Mouse (Mus musculus) T-helper 1 cell (primary cell): ENCODE data around the gene 1700010I14Rik.

Source experiments
- in situ Hi-C: fragments of 300-600 bp; cut with MboI, MseI; formaldehyde crosslinking; loops from one replicate; pipeline ENCODE4 v1.15.1; 2025; ENCODE audit warnings: high pct_unique_total_duplicates

1700010I14Rik gene

DNA sequence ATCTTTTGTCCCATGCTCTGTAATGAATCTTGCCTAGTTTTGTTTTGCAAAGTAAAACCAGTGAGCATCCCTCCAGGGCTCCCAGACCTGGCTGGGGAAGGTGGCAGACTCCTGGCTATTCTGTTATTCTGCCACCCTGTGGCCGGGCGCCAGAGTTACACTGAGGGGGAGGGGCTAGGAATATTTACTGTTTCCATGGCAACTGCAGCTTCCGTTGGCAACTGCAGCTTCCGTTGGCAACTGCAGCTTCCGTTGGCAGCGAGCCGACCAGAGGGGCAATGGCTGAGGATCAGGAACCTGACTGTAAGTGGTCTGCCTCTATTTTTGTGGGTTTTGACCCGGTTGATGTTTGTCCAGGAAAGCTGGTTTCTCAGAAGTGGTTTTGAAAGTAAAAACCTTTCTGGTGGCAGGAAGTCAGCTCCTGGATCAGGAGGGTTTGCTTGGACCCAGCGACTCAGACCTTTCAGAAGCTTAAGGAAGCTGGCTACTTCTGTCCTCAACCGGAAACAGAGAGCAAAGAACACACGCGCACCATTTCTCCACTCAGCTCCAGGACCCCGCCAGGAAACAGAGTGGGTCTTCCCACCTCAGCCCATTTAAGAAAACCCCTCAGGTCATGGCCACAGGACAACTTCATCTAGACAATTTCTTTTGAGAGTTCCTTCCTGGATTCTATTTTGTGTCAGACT, at the start of gene 1700010I14Rik:
TSS of gene 1700010I14Rik (plus strand) at position 215 of the 689 bp plus-strand sequence.
- in situ Hi-C loops = no loop called here

DNA sequence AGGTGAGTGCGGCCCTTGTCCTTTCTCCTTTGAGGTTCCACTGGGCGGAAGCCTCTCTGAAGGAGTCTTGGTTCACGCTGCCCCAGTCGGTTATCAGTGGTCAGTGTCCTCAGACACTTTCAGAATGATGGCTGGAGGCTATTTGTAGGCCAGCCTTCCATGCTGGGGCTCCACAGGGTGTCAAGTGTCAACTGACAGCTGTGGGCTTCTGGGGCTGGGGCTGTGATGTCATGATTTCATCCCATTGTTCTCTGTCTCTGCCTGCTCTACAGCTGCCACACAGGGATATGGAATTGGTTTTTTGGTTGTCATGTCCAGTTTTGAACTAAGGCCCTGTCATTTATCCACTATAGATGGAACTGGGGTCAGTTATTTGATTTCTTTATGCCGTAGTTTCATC, 36.5 kb upstream of the 1700010I14Rik start:
- in situ Hi-C loops = no loop called here

DNA sequence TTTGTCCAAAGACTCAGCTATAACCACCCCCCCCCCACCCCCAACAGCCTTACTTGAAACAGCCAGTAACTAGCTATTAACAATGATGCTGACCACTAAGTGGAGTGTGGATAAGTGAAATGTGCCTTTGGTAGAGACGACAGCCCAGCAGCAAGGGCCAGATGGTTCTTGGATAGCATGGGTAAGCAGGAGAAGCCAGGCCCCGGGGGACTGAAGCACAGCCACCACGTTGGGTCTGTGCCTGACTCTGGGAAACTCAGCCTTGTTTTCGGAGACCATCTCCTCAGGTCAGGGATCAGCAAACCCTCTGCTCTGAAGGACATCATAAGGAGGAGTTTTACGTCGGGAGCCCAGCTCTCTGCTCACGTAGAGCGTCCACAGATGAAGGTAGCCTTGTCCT, 35.2 kb upstream of the 1700010I14Rik start:
- in situ Hi-C loops = no loop called here

DNA sequence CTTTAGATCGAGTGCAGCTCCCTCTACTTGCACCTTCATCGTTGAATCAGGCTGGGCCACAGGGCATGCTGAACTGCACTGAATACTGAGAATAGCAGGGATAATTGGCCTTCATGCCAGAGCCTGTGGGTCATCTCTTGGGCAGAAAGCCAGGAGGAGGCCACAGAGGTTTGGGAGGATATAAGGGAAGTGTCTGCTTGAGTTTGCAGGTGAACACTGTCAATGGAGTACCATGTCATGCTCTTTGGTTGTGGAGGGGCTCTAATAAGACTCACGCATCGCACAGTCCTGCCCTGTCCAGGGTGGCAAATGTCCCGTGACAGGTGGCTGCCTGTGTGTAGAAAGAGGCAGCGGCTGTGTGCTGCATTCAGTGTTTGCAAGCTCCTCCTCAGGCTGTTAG, 30.0 kb upstream of the 1700010I14Rik start:
- in situ Hi-C loops = no loop called here

DNA sequence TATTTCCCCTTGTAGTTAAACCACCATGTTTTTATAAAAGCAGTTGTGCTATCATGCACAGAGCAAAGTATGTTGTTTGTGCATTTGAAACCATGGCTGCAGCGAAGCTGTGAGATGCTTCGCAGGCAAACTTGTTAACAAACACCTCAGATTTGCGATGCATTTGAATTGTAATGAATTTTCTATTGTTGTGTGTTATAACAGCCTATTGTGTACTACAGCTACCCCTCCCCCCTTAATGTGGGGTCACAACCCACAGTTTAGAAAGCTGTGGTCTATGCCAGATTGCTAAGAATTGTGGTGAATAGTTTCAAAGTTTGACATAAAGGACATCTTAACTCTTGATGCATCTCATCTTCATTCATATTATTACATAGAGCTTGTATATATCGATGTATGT, 27.7 kb upstream of the 1700010I14Rik start:
- in situ Hi-C loops = no loop called here

DNA sequence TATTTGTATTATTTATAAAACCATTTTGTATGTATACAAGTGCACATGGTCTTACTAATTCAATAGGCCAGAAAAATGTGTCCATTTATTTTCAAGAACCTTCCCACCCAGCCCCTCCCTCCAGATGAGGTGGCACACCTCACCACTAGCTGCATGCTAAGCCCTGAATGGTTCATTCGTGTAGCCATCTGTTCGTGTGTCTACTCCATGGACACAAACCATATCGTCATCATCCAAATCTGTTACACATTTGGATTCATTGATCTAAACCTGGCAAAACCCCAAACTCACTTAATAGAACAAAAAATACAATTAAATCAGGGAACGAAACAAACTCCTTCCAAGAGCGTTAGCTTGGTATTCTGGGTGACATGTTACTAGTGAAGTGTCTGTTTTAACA, 27.0 kb upstream of the 1700010I14Rik start:
- in situ Hi-C loops = no loop called here

DNA sequence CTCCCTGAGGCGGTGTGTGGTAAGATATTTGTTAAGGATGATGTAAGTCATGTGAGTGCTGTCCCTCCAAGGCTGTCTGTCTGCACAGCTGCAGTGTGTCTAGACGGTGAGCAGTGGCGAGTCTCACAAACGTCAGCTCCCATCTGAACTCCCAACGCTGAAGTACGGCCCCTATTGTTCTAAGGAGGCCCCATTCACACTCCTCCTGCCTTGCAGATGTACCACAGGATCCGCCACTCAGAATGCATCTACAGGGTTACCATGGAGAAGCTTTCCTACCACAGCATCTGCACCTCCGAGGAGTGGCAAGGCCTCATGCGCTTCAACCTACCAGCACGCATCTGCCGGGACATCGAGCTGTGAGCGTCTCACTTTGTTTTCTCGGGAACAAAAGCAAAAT, 26.5 kb upstream of the 1700010I14Rik start:
- in situ Hi-C loops = no loop called here

DNA sequence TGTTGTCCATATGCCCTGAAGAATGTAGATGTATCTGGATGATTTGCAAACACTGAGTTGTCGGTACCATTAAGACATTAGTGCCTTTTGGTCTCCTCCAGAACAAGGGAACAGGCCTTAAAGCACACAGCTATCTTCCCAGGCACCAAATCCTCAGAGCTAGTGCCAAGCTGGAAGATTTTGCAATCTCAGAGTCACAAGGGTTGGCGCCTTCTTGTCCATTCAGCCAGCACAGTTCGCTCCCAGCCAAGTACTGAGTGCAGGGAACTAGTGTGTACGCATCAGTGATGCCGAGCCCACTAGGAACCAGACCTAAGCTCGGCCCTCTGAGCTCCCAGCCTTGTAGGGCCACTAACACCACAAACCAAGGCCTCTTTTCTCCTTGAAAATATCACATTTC, 23.0 kb upstream of the 1700010I14Rik start:
- in situ Hi-C loops = no loop called here

DNA sequence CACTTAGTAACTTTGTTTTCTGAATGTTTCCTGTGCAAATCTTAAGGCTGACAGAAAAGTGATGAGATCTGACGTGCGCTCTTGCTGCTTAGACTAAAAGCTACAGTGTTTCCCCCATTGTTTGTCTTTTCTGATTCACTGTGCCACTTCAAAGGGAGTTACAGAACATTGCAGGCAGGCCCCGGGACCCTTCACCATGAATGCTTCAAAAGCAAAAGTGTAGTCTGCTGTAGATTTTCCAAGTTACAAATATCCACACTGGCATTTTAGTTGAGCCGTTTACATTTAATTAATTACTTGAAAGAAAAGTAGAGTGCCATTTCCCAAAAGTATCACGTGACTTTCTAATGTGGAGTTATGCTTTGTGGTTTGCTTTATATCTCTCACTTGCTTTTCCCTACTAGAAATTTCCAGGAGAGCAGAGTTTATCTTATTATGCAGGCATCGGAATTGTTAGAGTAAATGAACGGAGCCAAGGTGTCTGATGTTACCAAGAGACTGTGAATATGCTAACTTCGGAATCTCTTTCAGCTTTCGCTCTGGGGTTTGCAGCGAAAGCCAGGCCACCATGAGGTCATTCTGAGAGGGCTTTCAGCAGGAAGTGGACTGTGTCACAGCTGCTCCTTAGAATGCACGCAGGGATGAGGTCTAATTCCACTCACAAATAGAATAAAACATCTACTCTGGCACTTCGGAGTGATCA, 15.8 kb upstream of the 1700010I14Rik start:
- in situ Hi-C loops = no loop called here

DNA sequence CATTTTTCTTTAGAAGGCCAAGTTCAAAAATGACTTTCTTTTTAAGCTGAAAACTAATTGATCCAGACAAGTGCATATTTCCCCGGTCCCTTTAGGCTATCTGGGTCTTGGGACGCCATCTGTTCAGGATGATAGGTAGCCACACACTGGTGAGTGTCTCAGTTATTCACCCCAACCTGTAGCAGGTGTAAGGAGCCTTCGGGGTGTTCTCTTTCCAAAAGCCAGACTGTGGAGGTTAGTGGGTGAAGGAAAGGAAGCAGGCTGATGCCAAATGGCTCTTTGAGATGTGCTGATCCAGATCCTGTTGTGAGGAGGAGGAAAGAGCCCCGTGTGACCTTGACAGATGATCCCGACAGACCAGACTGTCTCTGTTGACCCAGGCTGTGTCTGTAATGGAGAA, 14.8 kb upstream of the 1700010I14Rik start:
- in situ Hi-C loops = no loop called here

DNA sequence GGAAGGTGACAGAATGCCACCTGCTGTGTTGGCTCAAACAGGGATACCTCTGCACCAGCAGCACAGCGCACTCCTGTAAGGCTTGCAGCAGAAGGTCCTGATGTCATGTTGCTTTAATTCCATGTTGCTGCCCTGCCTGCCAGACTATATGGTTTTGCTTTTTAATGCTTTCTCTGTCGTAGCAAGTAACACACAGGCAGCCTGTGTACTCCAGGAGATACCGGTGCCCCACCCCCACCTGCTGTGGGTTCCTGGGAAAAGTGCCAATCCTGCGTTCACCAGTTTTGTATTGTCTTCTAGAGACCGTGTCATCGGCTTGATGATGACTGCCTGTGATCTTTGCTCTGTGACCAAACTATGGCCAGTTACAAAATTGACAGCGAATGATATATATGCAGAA, 13.7 kb upstream of the 1700010I14Rik start:
- in situ Hi-C loops = no loop called here

DNA sequence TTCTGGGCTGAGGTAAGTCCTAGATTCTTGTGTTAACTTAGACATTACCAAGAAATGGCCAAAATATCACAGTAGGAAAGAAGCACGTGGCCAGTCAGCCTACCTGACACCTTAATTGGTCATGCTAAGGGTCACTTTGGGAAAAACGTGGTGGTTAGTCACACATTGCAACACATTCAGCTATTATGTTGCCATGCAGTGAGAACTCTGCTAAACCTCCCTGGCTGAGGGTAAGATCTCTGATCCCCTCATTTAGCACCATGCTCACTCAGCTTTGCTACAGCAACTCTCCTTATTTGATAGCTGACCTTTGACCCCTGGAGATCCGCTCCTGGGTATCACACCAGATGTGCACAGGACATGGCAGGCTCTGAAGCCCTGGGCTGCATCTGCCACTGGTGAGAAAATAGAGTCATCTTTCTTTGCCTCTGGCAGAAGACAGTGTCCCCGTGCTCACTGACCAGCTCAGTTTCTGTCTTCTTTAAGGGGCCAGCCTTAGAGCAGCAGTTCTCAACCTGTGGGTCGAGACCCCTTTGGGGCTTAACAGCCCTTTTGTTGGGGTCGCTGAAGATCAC, 13.2 kb upstream of the 1700010I14Rik start:
- in situ Hi-C loops = no loop called here

DNA sequence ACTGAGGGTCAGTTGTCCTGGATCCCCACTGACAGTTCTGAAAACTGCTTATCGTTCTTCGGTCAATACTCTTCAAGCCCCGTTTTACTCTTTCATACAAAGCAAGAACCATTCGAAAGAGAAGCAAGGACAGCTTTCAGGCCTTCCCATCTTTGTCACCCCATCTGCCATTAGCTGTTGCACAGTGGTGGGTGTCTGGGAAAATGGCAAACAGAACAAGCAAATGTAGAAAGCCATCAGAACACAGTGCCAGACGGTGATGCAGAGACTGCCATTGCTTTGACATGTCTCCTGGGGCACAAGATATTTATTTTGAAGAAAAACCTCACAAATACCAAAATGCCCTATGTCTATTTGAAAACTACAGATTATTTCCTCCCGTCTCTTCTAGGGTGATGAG, 11.4 kb upstream of the 1700010I14Rik start:
- in situ Hi-C loops = no loop called here

DNA sequence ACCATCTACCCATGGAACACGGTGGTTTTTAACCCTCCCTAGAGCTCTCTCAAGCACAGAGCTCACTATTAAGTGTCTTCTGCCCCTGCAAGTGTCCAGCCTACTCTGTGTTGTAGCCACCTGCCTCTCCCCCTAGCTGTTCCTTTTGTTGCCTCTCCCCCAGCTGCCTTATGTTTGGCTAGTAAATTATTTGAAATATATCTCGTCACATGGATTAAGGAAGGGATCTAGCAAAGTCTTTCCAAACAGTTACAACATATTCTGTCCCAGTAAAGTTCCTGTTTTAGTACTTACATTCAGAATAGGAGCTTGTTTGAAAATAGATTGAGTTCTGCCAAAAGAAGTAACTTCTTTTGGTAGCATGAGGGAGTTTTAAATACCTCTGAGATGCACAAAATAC, 10.9 kb upstream of the 1700010I14Rik start:
- in situ Hi-C loops = no loop called here

DNA sequence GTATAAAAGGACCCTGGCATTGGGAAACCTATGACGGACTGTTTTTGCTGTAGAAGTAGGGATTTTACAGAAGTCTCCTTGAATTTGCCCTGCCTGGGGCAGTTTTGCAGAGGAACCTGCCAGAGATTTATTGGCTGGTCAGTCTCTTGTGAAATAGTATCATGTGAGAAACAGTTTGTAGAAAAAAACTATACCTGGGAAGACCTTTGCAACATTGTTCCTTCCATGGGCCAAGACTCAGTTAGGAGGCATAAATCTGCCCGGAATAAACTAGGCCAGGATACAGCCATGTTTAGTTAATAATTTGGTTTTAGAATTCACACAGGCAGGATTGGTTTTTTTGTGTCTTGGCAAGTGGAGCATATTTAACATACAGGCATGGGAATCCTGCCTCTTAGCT, 4.6 kb upstream of the 1700010I14Rik start:
- in situ Hi-C loops = no loop called here

DNA sequence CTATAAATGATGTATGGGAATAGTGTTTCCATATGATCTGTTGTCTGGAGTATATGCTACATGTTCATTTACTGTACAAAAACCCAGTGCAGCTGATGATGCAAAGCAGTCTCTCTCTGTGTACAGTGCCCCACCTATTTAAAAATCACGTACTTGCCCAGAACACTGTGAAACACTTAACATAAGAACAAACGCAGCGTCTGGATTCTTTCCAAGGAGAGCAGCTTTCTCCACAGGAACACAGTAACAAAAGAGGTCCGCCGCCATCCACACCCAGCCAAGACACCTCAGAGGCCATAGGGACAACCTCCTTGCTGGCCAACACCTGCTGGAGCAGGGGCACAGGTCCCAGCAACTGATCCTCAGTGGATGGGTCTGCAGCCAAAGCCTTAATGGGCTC, 2.4 kb upstream of the 1700010I14Rik start:
- in situ Hi-C loops = no loop called here

DNA sequence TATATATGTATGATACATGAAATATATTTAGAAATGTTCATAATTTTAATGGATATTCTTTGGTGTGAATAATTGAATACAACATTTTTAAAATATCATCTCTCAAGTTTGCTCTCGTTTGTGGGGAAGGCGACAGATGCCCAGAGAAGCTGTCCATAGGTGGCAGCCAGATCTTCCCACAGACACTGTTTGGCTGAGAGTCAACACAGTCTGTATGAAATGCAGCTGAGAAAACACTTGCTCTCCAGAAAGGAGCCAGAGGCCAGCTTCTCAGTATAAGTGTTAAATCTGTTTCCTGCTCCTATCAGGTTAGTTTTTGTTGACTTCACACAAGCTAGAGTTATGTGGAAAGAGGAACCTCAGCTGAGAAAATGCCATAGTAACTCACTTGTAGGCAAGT, 1.6 kb upstream of the 1700010I14Rik start:
- in situ Hi-C loops = no loop called here

DNA sequence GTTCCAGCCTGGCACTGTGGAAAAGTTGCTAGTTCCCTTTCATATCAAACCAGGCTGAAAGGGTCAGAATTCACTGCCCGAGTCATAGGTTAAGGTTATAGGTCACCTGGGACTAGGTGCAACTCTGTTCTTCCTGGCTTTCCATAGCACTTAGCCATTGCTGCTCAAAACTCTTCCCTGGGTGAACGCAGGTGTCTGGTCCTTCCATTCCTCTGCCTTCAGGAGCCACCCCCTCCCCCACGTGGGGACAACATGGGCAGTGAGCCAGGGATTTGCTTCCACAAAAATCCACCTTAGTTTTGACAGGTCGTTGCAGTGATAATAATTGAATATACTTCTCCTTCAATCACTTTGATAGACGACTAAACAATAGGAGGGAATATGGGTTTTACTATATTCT, 764 bp upstream of the 1700010I14Rik start:
- in situ Hi-C loops = no loop called here

DNA sequence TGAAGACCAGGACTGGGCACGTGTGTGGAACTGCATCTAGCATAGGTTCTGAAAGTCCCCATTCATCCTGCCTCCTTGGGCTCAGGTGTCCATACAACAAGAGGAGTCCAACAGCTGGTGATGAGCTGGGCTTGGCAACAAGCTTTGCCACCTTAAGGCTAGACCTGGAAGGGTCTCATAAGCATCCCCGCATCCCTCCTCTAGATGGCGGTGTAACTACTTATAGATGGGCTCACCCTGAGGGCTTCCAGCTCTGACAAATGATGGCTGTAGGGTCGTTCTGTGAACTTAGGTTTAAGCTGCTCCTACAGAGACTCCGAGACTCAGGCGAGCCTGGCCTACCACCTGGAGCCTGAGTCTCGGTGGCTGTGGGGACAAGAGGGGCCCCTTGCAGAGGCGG, 3.0 kb downstream of the 1700010I14Rik start:
- in situ Hi-C loops = no loop called here

DNA sequence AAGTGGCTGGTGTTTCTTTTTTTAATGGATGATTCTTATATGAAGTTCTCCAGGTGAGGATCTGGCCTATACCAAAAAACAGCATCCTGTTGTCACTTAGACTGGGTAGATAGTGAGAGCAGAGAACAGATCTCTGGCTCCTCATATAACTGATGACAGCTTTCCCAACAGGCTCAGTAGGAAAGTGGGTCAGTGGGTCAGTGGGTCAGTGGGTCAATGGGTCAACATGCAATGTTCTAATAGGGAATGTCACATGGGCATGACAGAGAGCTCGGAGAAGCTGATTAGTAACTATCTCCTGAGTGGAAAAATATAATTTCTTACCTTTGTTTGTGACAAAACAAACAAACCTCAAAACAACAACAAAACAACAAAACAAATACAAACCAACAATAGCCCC, 7.2 kb downstream of the 1700010I14Rik start:
- in situ Hi-C loops = no loop called here

DNA sequence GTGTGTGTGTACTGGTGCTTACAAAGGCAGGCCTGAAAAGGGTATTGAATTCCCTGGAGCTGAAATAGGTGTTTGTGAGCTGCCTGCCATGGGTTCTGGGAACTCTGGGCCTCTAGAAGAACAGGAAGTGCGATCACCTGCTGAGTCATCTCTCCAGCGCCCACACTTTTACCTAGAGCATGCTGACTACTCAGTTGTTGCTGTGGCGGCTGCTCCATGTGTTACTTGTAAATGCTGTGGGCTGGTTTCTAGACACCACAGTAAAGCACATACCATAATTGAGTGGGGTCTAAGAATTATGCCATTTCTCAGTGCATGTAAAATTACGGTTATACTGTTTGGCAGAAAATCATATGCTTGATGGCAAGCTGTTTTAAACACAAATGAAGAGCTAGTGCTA, 14.3 kb downstream of the 1700010I14Rik start:
- in situ Hi-C loops = no loop called here

DNA sequence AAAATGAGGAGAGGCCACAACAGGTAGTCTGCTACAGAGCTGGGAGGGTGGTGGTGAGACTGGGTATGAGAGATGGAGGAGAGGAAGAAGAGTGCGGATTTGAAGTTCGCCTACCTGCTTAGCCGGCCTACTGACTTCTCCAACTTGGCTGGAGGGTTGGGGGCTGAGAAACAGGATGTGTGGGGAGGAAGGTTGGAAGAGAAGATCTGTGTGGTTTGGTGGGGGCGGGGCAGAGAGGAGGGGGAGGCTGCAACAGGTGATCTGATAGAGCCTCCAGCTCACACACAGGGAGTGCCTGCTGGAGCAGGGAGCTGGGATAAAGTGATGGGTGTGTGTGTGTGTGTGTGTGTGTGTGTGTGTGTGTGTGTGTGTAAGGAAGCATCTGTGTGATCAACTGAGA, 16.4 kb downstream of the 1700010I14Rik start:
- in situ Hi-C loops = no loop called here
